Mouse (Mus musculus): ENCODE measurements at regions not wholly inside any gene's neighbourhood (a gene's known extent, or its start where the extent isn't known, plus 50 kb on each side); places are given as distances from the start of the nearest gene placed in this dataset.

DNA sequence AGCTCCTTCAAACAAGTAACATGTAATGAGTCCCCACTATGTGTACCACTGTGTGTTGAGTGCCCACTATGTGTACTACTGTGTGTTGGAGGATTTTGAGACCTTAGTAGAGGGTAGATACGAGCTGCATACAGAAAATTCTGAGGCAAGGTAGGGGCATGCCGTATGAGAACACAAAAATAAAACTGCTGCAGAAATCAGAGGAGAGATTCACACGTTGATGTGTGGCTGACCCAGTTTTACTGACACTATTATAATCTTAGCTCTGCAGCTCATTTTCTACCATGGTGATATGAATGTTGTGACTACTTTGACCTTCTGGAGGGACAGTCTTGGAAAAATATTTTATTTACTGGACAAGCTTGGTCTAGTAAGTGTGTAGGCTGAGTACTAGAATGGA lies 469.0 kb downstream of the D3Ertd751e start:
- Histone ChIP-seq H3K4me2 (ENCODE audit: insufficient read depth, low read depth, poor library complexity, severe bottlenecking) (no peak overlapping the region), H3K4me1 (ENCODE audit: control insufficient read depth in 1 of 2, insufficient read depth in 2 of 2) (no peaks in the 10 kb centered on the region)
- DNase-seq (ENCODE audit: extremely low read depth), result no peak

DNA sequence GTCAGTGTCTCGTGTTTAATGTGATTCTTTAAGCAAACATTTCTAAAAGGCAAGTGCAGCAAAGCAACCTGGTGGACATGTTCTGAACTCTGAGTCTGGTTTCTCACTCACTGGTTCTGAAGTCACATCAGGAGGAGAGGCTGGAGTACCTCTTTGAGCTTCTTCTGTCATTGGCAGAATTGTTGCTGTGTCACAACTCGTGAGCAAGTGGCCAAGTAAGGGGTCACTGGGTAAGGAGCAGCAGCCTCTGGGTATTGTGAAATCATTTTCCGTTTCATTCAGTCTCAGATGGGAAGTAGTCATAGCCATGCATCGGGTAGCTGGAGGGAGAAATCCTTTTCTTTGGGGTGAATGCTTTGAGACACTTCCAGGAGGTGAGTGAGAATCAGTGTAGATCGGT lies 470.0 kb downstream of the D3Ertd751e start:
- in situ Hi-C loops (cut with MboI; ENCODE audit: low pct_ligation_motif_present, low pct_unique_long_range_greater_than_20kb, low sequenced_read_pairs), result no loop called here

More for the DNA sequence above, 469.0 kb downstream of the D3Ertd751e start:
- H3K27me3 ChIP-seq (replicated peaks), result no peaks in the 10 kb centered on the region
- no peak overlapping the region for H3K27ac ChIP-seq (ENCODE audit: insufficient read depth, low read depth)
- dilution Hi-C loops (cut with MboI; ENCODE audit: extremely low pct_ligation_motif_present, extremely low pct_unique_long_range_greater_than_20kb, low sequenced_read_pairs) (no loop called here), in situ Hi-C loops (cut with MboI; ENCODE audit: low pct_ligation_motif_present, low pct_unique_long_range_greater_than_20kb, low sequenced_read_pairs) (no loop called here)
- H3K9me3 ChIP-seq (replicated peaks; ENCODE audit: low read length), result no peaks in the 10 kb centered on the region
- no peak overlapping the region for H3K9ac ChIP-seq (ENCODE audit: insufficient read depth, low read depth)
- TF ChIP-seq NELFE (IDR thresholded peaks at IDR 0.05; ENCODE audit: low read depth, low read length), result no peak
- no peak for TF ChIP-seq HCFC1 (IDR thresholded peaks at IDR 0.05; ENCODE audit: low read depth, low read length)
- no peak for TF ChIP-seq POLR2AphosphoS2 (IDR thresholded peaks at IDR 0.05; ENCODE audit: low read depth, low read length)
- TF ChIP-seq PAX5 (IDR thresholded peaks at IDR 0.05; ENCODE audit: low read length), result no peak
- no peak for TF ChIP-seq RAD21 (IDR thresholded peaks at IDR 0.05; ENCODE audit: low read depth, low read length)
- no peak for TF ChIP-seq USF1 (IDR thresholded peaks at IDR 0.05; ENCODE audit: low read depth, low read length)
- TF ChIP-seq TBP (conservative IDR thresholded peaks at IDR 0.05; ENCODE audit: low read depth, low read length), result no peak
- no peak for TF ChIP-seq ELF1 (IDR thresholded peaks at IDR 0.05; ENCODE audit: low read depth, low read length)
- no peak for TF ChIP-seq MXI1 (IDR thresholded peaks at IDR 0.05; ENCODE audit: low read depth, low read length)
- TF ChIP-seq ZKSCAN1 (IDR thresholded peaks at IDR 0.05; ENCODE audit: borderline replicate concordance, low read depth, low read length), result no peak
- no peak for TF ChIP-seq ZC3H11A (IDR thresholded peaks at IDR 0.05; ENCODE audit: low read depth, low read length)
- TF ChIP-seq CTCF (conservative IDR thresholded peaks at IDR 0.05 in 1 of 2, IDR thresholded peaks at IDR 0.05 in 1 of 2; ENCODE audit: low read depth in 2 of 2, low read length in 2 of 2), result no peak
- TF ChIP-seq CHD2 (IDR thresholded peaks at IDR 0.05; ENCODE audit: low read length), result no peak
- TF ChIP-seq POLR2A (IDR thresholded peaks at IDR 0.05; ENCODE audit: low read depth, low read length), result no peak
- TF ChIP-seq ETS1 (conservative IDR thresholded peaks at IDR 0.05; ENCODE audit: low read depth, low read length), result no peak
- TF ChIP-seq NRF1 (IDR thresholded peaks at IDR 0.05; ENCODE audit: low read depth, low read length), result no peak
- TF ChIP-seq ZNF384 (IDR thresholded peaks at IDR 0.05; ENCODE audit: low read depth, low read length), result no peak
- no peak for TF ChIP-seq MAZ (IDR thresholded peaks at IDR 0.05; ENCODE audit: low read depth, low read length)
- TF ChIP-seq SMC3 (IDR thresholded peaks at IDR 0.05; ENCODE audit: low read depth, low read length), result no peak
- H3K79me2 ChIP-seq (replicated peaks; ENCODE audit: control insufficient read depth, extremely low read depth, insufficient read depth, poor library complexity, severe bottlenecking), result no peaks in the 10 kb centered on the region
- H3K36me3 ChIP-seq (replicated peaks in 1 of 2; ENCODE audit: control insufficient read depth in 1 of 2, insufficient read depth in 1 of 2, low read length in 1 of 2), result no peaks in the 10 kb centered on the region
- H3K4me3 ChIP-seq (replicated peaks in 1 of 3; ENCODE audit: low read depth in 2 of 3, low read length in 2 of 3, poor library complexity in 1 of 3), result no peak overlapping the region

More for the DNA sequence above, 470.0 kb downstream of the D3Ertd751e start:
- dilution Hi-C loops (cut with MboI; ENCODE audit: extremely low pct_ligation_motif_present, extremely low pct_unique_long_range_greater_than_20kb, low sequenced_read_pairs), result no loop called here
- Histone ChIP-seq H3K27ac (ENCODE audit: insufficient read depth, low read depth) (no peak overlapping the region), H3K9me3 (replicated peaks; ENCODE audit: low read length) (no peaks in the 10 kb centered on the region), H3K4me2 (ENCODE audit: insufficient read depth, low read depth, poor library complexity, severe bottlenecking) (no peak overlapping the region), H3K27me3 (replicated peaks) (no peaks in the 10 kb centered on the region), H3K4me1 (ENCODE audit: control insufficient read depth in 1 of 2, insufficient read depth in 2 of 2) (no peaks in the 10 kb centered on the region), H3K4me3 (replicated peaks in 1 of 3; ENCODE audit: low read depth in 2 of 3, low read length in 2 of 3, poor library complexity in 1 of 3) (no peak overlapping the region), H3K79me2 (replicated peaks; ENCODE audit: control insufficient read depth, extremely low read depth, insufficient read depth, poor library complexity, severe bottlenecking) (no peaks in the 10 kb centered on the region), H3K9ac (ENCODE audit: insufficient read depth, low read depth) (no peak overlapping the region), H3K36me3 (replicated peaks in 1 of 2; ENCODE audit: control insufficient read depth in 1 of 2, insufficient read depth in 1 of 2, low read length in 1 of 2) (no peaks in the 10 kb centered on the region)
- TF ChIP-seq USF1 (IDR thresholded peaks at IDR 0.05; ENCODE audit: low read depth, low read length) (no peak), CTCF (conservative IDR thresholded peaks at IDR 0.05 in 1 of 2, IDR thresholded peaks at IDR 0.05 in 1 of 2; ENCODE audit: low read depth in 2 of 2, low read length in 2 of 2) (no peak), KAT2A (IDR thresholded peaks at IDR 0.05; ENCODE audit: insufficient replicate concordance, low read length) (no peak), POLR2A (IDR thresholded peaks at IDR 0.05; ENCODE audit: low read depth, low read length) (no peak), POLR2AphosphoS2 (IDR thresholded peaks at IDR 0.05; ENCODE audit: low read depth, low read length) (no peak), ELF1 (IDR thresholded peaks at IDR 0.05; ENCODE audit: low read depth, low read length) (no peak), EP300 (IDR thresholded peaks at IDR 0.05; ENCODE audit: low read length) (no peak), RAD21 (IDR thresholded peaks at IDR 0.05; ENCODE audit: low read depth, low read length) (no peak)
- no peak for DNase-seq (ENCODE audit: extremely low read depth)
